Mouse (Mus musculus): ENCODE measurements around the gene Rab6a. TPM values are rescaled to one million over a fixed set of nuclear protein-coding genes. Genes with fewer than 3 reads are reported as not detected.

Gene Rab6a
- polyA plus RNA-seq, 3 experiments from 2014 or later: 12.0 to 13.4 (median 12.4) TPM

- no peak for ATAC-seq
These were observed 17.3 kb downstream of the Rab6a start for GRCm38 (mm10) chr7:100624538-100624937.

GRCm38 (mm10) chr7:100637657-100638056, 30.4 kb downstream of the Rab6a start:
- ATAC-seq: no peak

GRCm38 (mm10) chr7:100642413-100642812, 35.2 kb downstream of the Rab6a start:
- ATAC-seq: no peak

- no peak for ATAC-seq
These were observed 37.9 kb downstream of the Rab6a start for GRCm38 (mm10) chr7:100645147-100645546.

GRCm38 (mm10) chr7:100649095-100649494, 41.9 kb downstream of the Rab6a start:
- no peak for ATAC-seq

- no peak for ATAC-seq
These were observed 42.6 kb downstream of the Rab6a start for GRCm38 (mm10) chr7:100649826-100650225.

GRCm38 (mm10) chr7:100650421-100650820, 43.2 kb downstream of the Rab6a start:
- no peak for ATAC-seq

- ATAC-seq: no peak
These were observed 43.8 kb downstream of the Rab6a start for GRCm38 (mm10) chr7:100651011-100651410.

- no peak for ATAC-seq
These were observed 46.5 kb downstream of the Rab6a start for GRCm38 (mm10) chr7:100653480-100654266.

GRCm38 (mm10) chr7:100654441-100654840, 47.2 kb downstream of the Rab6a start:
- ATAC-seq: no peak

- no peak for ATAC-seq
These were observed 49.5 kb downstream of the Rab6a start for GRCm38 (mm10) chr7:100656739-100657138.

GRCm38 (mm10) chr7:100658093-100658578, 50.9 kb downstream of the Rab6a start:
- no peak for ATAC-seq

GRCm38 (mm10) chr7:100661264-100661663, 54.1 kb downstream of the Rab6a start:
- no peak for ATAC-seq

- no peak for ATAC-seq
These were observed 55.0 kb downstream of the Rab6a start, which contains the start of gene Plekhb1 for GRCm38 (mm10) chr7:100662231-100662630. Gene Plekhb1, minus strand, starts transcription at chr7:100662414.

GRCm38 (mm10) chr7:100663190-100663589, 56.0 kb downstream of the Rab6a start:
- ATAC-seq: peak; percentile 93

- ATAC-seq: no peak
These were observed 56.6 kb downstream of the Rab6a start for GRCm38 (mm10) chr7:100663729-100664304.

GRCm38 (mm10) chr7:100670646-100671045, 63.4 kb downstream of the Rab6a start:
- ATAC-seq: no peak

GRCm38 (mm10) chr7:100673452-100673851, 66.2 kb downstream of the Rab6a start:
- no peak for ATAC-seq

GRCm38 (mm10) chr7:100674941-100675340, 67.7 kb downstream of the Rab6a start:
- no peak for ATAC-seq

- ATAC-seq: no peak
These were observed 70.8 kb downstream of the Rab6a start for GRCm38 (mm10) chr7:100678052-100678451.

GRCm38 (mm10) chr7:100678948-100679880, 72.0 kb downstream of the Rab6a start:
- ATAC-seq: no peak

- ATAC-seq: no peak
These were observed 73.9 kb downstream of the Rab6a start for GRCm38 (mm10) chr7:100681132-100681531.

- ATAC-seq: no peak
These were observed 76.0 kb downstream of the Rab6a start for GRCm38 (mm10) chr7:100683241-100683640.
